In the genomic region with DNA sequence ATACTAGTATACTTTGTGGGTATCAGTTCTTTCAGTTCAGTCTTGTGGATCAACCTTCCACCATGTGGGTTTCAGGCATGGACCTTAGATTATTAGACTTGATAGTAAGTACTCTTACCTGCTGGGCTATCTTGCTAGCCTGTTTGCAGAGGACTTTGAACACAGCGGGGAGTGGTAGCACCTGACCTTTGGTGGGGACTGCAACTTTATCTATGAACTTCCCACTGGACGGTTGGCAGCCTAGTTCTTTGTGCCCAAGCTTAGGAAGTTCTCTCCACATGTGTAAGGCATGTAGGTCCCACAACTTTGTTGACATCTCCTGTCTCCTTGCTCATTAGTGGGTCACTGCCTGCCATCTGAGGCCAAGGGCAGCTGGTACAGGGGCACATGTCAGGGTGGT, we compare ENCODE assay signal across 12 mouse cellular contexts. TPM values are rescaled to one million over a fixed set of nuclear protein-coding genes. Genes with fewer than 3 reads are reported as not detected.
DNase-seq lines count a peak whose midpoint lies in the region; ATAC-seq and TF ChIP-seq lines count a peak whose summit lies in the region.
"Had no signal": no experiment of that assay in that cellular context is flagged by ENCODE, and none has a peak within 500 bp of the region (broad histone marks: within the 10 kb centered on the region; RNA-seq: fewer than 3 reads in every experiment).

No protein-coding gene starts in this region.

- H3K4me1 ChIP-seq in kidney, embryonic 16.5 days (ENCODE audit: insufficient read depth, low read length) = peaks cover 53% of the 10 kb centered on the region
- H3K4me1 ChIP-seq in kidney, embryonic 14.5 days (ENCODE audit: control insufficient read depth, insufficient read depth, low read length) = peaks cover 51% of the 10 kb centered on the region
- peaks cover 81% of the 10 kb centered on the region for H3K4me1 ChIP-seq in G1E (ENCODE audit: insufficient read depth, low read depth, low read length)
- peaks cover 74% of the 10 kb centered on the region for H3K4me1 ChIP-seq in liver, embryonic 16.5 days (ENCODE audit: control insufficient read depth, low read depth, low read length)

- no peaks in the 10 kb centered on the region for H3K9me3 ChIP-seq in kidney, embryonic 16.5 days (ENCODE audit: low read length)
- H3K9me3 ChIP-seq in kidney, embryonic 14.5 days (ENCODE audit: control insufficient read depth, low read length) = no peaks in the 10 kb centered on the region
- no peaks in the 10 kb centered on the region for H3K9me3 ChIP-seq in G1E (replicated peaks)
- no peaks in the 10 kb centered on the region for H3K9me3 ChIP-seq in liver, embryonic 16.5 days (replicated peaks; ENCODE audit: control insufficient read depth, low read length)
- H3K9me3 ChIP-seq: midbrain, embryonic 13.5 days had no signal

- H3K36me3 ChIP-seq in kidney, embryonic 16.5 days (ENCODE audit: insufficient read depth, low read length) = no peaks in the 10 kb centered on the region
- peaks cover 10% of the 10 kb centered on the region; the same call in 1 of the 2 replicates for H3K36me3 ChIP-seq in kidney, embryonic 14.5 days (ENCODE audit: control insufficient read depth, insufficient read depth, low read length)
- peaks cover 70% of the 10 kb centered on the region for H3K36me3 ChIP-seq in G1E (replicated peaks)
- peaks cover 7% of the 10 kb centered on the region for H3K36me3 ChIP-seq in liver, embryonic 16.5 days (ENCODE audit: control insufficient read depth, insufficient read depth)
- H3K36me3 ChIP-seq: midbrain, embryonic 13.5 days had no signal

- 0 out of 2 replicates have a peak overlapping the region, but pooled peaks have one; percentile 3 for H3K9ac ChIP-seq in kidney, embryonic 16.5 days (replicated peaks; ENCODE audit: low read length)
- H3K9ac ChIP-seq in kidney, embryonic 14.5 days (ENCODE audit: low read depth, low read length) = no peak overlapping the region
- peak overlapping the region; percentile 71 for H3K9ac ChIP-seq in liver, embryonic 16.5 days (ENCODE audit: low read depth, low read length)
- H3K9ac ChIP-seq: midbrain, embryonic 13.5 days had no signal

- no peak for DNase-seq in gastrocnemius, adult 2 months
- DNase-seq in gastrocnemius, postnatal 10 days = no peak
- no peak for DNase-seq in G1E (ENCODE audit: low spot score)
- no peak for DNase-seq in right cerebral cortex, postnatal 36 days (ENCODE audit: low spot score in 2 of 2)
- no peak for DNase-seq in Muller cell, postnatal 12 days (ENCODE audit: inconsistent ontology term)
- DNase-seq: cerebellum, postnatal 10 days; left cerebral cortex, postnatal 4 days had no signal

- ATAC-seq in kidney, embryonic 16.5 days (ENCODE audit: low FRiP score, low TSS enrichment) = no peak
- ATAC-seq in kidney, embryonic 14.5 days (ENCODE audit: low FRiP score, low TSS enrichment) = no peak
- ATAC-seq in G1E (ENCODE audit: extremely low read depth, insufficient number of reproducible peaks, low FRiP score, poor library complexity, severe bottlenecking) = no peak
- no peak for ATAC-seq in liver, embryonic 16.5 days (ENCODE audit: low read depth)
- ATAC-seq: midbrain, embryonic 13.5 days had no signal

- WGBS in kidney, embryonic 16.5 days = 71% methylated on average over 2 of the region's 2 CpGs
- 80% methylated on average over 2 of the region's 2 CpGs for WGBS in kidney, embryonic 14.5 days
- 30% methylated on average over 2 of the region's 2 CpGs for WGBS in liver, embryonic 16.5 days (ENCODE audit: insufficient replicate concordance)

- peak overlapping the region; percentile 94 for H3K27ac ChIP-seq in gastrocnemius, adult 2 months
- H3K27ac ChIP-seq in kidney, embryonic 16.5 days (ENCODE audit: low read length) = no peak overlapping the region; the same call in 1 of the 2 replicates
- H3K27ac ChIP-seq in kidney, embryonic 14.5 days (ENCODE audit: low read depth, low read length) = no peak overlapping the region
- peak overlapping the region; percentile 98 for H3K27ac ChIP-seq in liver, embryonic 16.5 days (ENCODE audit: low read length)
- H3K27ac ChIP-seq: layer of hippocampus, adult 2 months; midbrain, embryonic 13.5 days had no signal

- H3K4me3 ChIP-seq in gastrocnemius, adult 2 months = peak overlapping the region; percentile 74
- H3K4me3 ChIP-seq in kidney, embryonic 16.5 days (ENCODE audit: low read length) = no peak overlapping the region
- no peak overlapping the region for H3K4me3 ChIP-seq in kidney, embryonic 14.5 days (ENCODE audit: low read length)
- peak overlapping the region; percentile 67; the same call in 1 of the 2 replicates for H3K4me3 ChIP-seq in G1E (ENCODE audit: low read depth, low read length)
- H3K4me3 ChIP-seq in liver, embryonic 16.5 days (ENCODE audit: low read depth, low read length) = peak overlapping the region; percentile 48
- H3K4me3 ChIP-seq: layer of hippocampus, adult 2 months; midbrain, embryonic 13.5 days had no signal

- H3K4me2 ChIP-seq in kidney, embryonic 16.5 days (replicated peaks; ENCODE audit: low read depth, low read length) = peak overlapping the region; percentile 21; the same call in 1 of the 2 replicates
- H3K4me2 ChIP-seq in kidney, embryonic 14.5 days (replicated peaks; ENCODE audit: low read depth, low read length) = no peak overlapping the region
- peak overlapping the region; percentile 67 for H3K4me2 ChIP-seq in liver, embryonic 16.5 days (ENCODE audit: low read depth, low read length)
- H3K4me2 ChIP-seq: midbrain, embryonic 13.5 days had no signal

- no peaks in the 10 kb centered on the region for H3K27me3 ChIP-seq in kidney, embryonic 16.5 days (ENCODE audit: insufficient read depth, low read length)
- H3K27me3 ChIP-seq in kidney, embryonic 14.5 days (ENCODE audit: control insufficient read depth, insufficient read depth, low read length) = no peaks in the 10 kb centered on the region
- H3K27me3 ChIP-seq in G1E (ENCODE audit: insufficient read depth, low read length) = no peaks in the 10 kb centered on the region
- no peaks in the 10 kb centered on the region for H3K27me3 ChIP-seq in liver, embryonic 16.5 days (ENCODE audit: control insufficient read depth, insufficient read depth, low read depth, low read length)
- H3K27me3 ChIP-seq: midbrain, embryonic 13.5 days had no signal

- intact Hi-C loops in gastrocnemius, adult 2 months (cut with DNase I) = loop anchor here (2.0 kb wide), 2 partner anchors 42 to 126 kb away; no protein-coding TSS in a partner anchor

- TF ChIP-seq CTCF in gastrocnemius, adult 2 months (IDR thresholded peaks at IDR 0.05) = no peak
- no peak for TF ChIP-seq CTCF in G1E (IDR thresholded peaks at IDR 0.05; ENCODE audit: low read depth, low read length)

RNA-seq across cellular contexts. Expression of gene Map2k3, which starts 3.0 kb away (rescaled TPM):
- total RNA-seq in gastrocnemius, adult 2 months (2021) = 100 to 1,000 TPM; 136 to 159 TPM
- total RNA-seq in gastrocnemius, postnatal 10 days (2021) = 100 to 1,000 TPM; 106 to 115 TPM
- polyA plus RNA-seq in kidney, embryonic 16.5 days (2015; fragmentation: Nextera tagmentation; extraction: Ambion mirVana) = 138 and 142 TPM in 2 replicates
- polyA plus RNA-seq in kidney, embryonic 14.5 days (2014; fragmentation: Nextera tagmentation; extraction: Ambion mirVana) = 69.0 and 106 TPM in 2 replicates
- 24.6 and 32.1 TPM in 2 replicates for total RNA-seq in G1E (2014; fragmentation: Nextera tagmentation)
- total RNA-seq in G1E (2017) = 22.1 and 30.6 TPM in 2 replicates
- 189 and 219 TPM in 2 replicates for polyA plus RNA-seq in G1E (2012)
- 121 and 134 TPM in 2 replicates for polyA plus RNA-seq in liver, embryonic 16.5 days (2015; fragmentation: Nextera tagmentation; extraction: Ambion mirVana)

RNA-seq across cellular contexts. Expression of gene Natd1, which starts 20.2 kb away (rescaled TPM):
- total RNA-seq in gastrocnemius, adult 2 months (2021) = 10 to 100 TPM in 1 of 2 experiments, 1 to 10 TPM in 1; 8.6 to 10.4 TPM
- total RNA-seq in gastrocnemius, postnatal 10 days (2021) = 10 to 100 TPM; 12.4 to 16.8 TPM
- 29.9 and 31.2 TPM in 2 replicates for polyA plus RNA-seq in kidney, embryonic 16.5 days (2015; fragmentation: Nextera tagmentation; extraction: Ambion mirVana)
- polyA plus RNA-seq in kidney, embryonic 14.5 days (2014; fragmentation: Nextera tagmentation; extraction: Ambion mirVana) = 15.7 and 25.0 TPM in 2 replicates
- total RNA-seq in G1E (2014; fragmentation: Nextera tagmentation) (10.5 and 10.9 TPM in 2 replicates), G1E (2017) (6.4 and 7.7 TPM in 2 replicates)
- 5.4 and 5.9 TPM in 2 replicates for polyA plus RNA-seq in G1E (2012)
- polyA plus RNA-seq in liver, embryonic 16.5 days (2015; fragmentation: Nextera tagmentation; extraction: Ambion mirVana) = 9.9 and 14.3 TPM in 2 replicates

RNA-seq across cellular contexts. Expression of gene Tmem11, which starts 55.7 kb away (rescaled TPM):
- 10 to 100 TPM; 41.4 to 41.6 TPM for total RNA-seq in gastrocnemius, adult 2 months (2021)
- 10 to 100 TPM; 40.4 to 45.0 TPM for total RNA-seq in gastrocnemius, postnatal 10 days (2021)
- polyA plus RNA-seq in kidney, embryonic 16.5 days (2015; fragmentation: Nextera tagmentation; extraction: Ambion mirVana) = 72.0 and 79.6 TPM in 2 replicates
- 72.8 and 72.9 TPM in 2 replicates for polyA plus RNA-seq in kidney, embryonic 14.5 days (2014; fragmentation: Nextera tagmentation; extraction: Ambion mirVana)
- total RNA-seq in G1E (2014; fragmentation: Nextera tagmentation) = 32.5 and 38.0 TPM in 2 replicates
- total RNA-seq in G1E (2017) = 56.3 and 60.2 TPM in 2 replicates
- 29.6 and 29.8 TPM in 2 replicates for polyA plus RNA-seq in G1E (2012)
- 23.2 and 23.4 TPM in 2 replicates for polyA plus RNA-seq in liver, embryonic 16.5 days (2015; fragmentation: Nextera tagmentation; extraction: Ambion mirVana)

Comparison
In these comparisons a context has a peak if more than half of its experiments do, and no peak if none do; other contexts are left out.
1. H3K27ac ChIP-seq: peak in gastrocnemius, adult 2 months (single experiment) and liver, embryonic 16.5 days (single experiment); none in kidney, embryonic 16.5 days (single experiment) and kidney, embryonic 14.5 days (single experiment).
2. H3K4me3 ChIP-seq: peak in gastrocnemius, adult 2 months (single experiment), G1E (single experiment) and liver, embryonic 16.5 days (single experiment); none in kidney, embryonic 16.5 days (single experiment) and kidney, embryonic 14.5 days (single experiment).